Mouse (Mus musculus) lung, embryonic 16.5 days (tissue): ENCODE data around the gene Prox1. TPM values are rescaled to one million over a fixed set of nuclear protein-coding genes. Genes with fewer than 3 reads are reported as not detected.

Experiments used
- ATAC-seq: fragments of 200-750 bp; cut with Nextera tagmentation; 2 replicates; pipeline ENCODE4 v1.8.0; 2017; ENCODE audit warnings: low read depth, mild to moderate bottlenecking, moderate library complexity
- H3K27ac ChIP-seq: fragments of 300-500 bp; sonication (generic); 2 replicates; pipeline ENCODE4 v1.5.1; 2014; ENCODE audit warnings: mild to moderate bottlenecking, control low read depth, low read length
- H3K27me3 ChIP-seq: fragments of 300-500 bp; sonication (generic); 2 replicates; pipeline ENCODE4 v1.6.1; 2014; ENCODE audit warnings: low read depth, low read length, mixed read lengths; ENCODE audit not compliant: control insufficient read depth, insufficient read depth
- H3K36me3 ChIP-seq: fragments of 300-500 bp; sonication (generic); 2 replicates; pipeline ENCODE4 v1.6.1; 2014; ENCODE audit warnings: low read length; ENCODE audit not compliant: control insufficient read depth, insufficient read depth
- H3K4me1 ChIP-seq: fragments of 300-500 bp; sonication (generic); replicated peaks from 2 replicates; pipeline ENCODE4 v1.6.1; 2014; ENCODE audit warnings: low read length, mixed read lengths; ENCODE audit not compliant: control insufficient read depth, insufficient read depth
- H3K4me2 ChIP-seq: fragments of 300-500 bp; sonication (generic); 2 replicates; pipeline ENCODE4 v1.6.1; 2014; ENCODE audit warnings: low read depth, low read length, control low read depth
- H3K4me3 ChIP-seq: fragments of 300-500 bp; sonication (generic); 2 replicates; pipeline ENCODE4 v1.5.1; 2014; ENCODE audit warnings: mild to moderate bottlenecking, low read length, control low read depth
- H3K9ac ChIP-seq: fragments of 300-500 bp; sonication (generic); 2 replicates; pipeline ENCODE4 v1.6.1; 2014; ENCODE audit warnings: low read length, control low read depth
- H3K9me3 ChIP-seq: fragments of 300-500 bp; sonication (generic); 2 replicates; pipeline ENCODE4 v1.6.1; 2016; ENCODE audit warnings: low read length; ENCODE audit not compliant: control insufficient read depth
- WGBS: fragments of 180-500 bp; shearing (Covaris S2); extraction: QIAGEN DNeasy Blood & Tissue Kit; methylation state at CpG from one replicate; pipeline ENCODE4 v1.1.7; 2014; 5-methylcytosine and 5-hydroxymethylcytosine counted together
- polyA plus RNA-seq: library from polyadenylated mRNA; unstranded; fragments of >200 nt; fragmentation: Nextera tagmentation; extraction: Ambion mirVana; gene quantifications from 2 replicates; pipeline ENCODE4 v1.2.1, GENCODE M21; 2015

The Prox1 gene
- polyA plus RNA-seq, 1 experiment from 2014 or later = 1.8 TPM

DNA sequence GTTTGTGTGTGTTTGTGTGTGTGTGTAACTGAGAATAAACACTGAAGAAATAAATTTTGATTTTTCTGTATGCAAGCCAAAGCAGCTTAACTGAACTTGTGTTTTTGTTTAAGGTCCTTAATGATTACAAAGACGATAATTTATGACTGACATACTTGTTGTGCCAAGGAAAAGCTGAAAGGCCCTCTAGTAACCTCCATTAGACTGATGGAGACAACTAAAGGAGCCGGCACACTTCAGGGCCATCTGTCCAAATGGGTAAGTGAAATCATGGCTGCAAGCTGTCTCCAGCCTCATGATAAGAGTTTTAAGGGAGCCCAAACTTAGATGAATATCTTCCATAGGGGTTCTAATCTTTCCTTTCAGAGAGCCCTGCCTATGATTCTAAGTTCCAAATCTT is 15.5 kb downstream of the Prox1 start:
- 36% methylated on average over 2 of the region's 2 CpGs for WGBS
- ATAC-seq = no peak

DNA sequence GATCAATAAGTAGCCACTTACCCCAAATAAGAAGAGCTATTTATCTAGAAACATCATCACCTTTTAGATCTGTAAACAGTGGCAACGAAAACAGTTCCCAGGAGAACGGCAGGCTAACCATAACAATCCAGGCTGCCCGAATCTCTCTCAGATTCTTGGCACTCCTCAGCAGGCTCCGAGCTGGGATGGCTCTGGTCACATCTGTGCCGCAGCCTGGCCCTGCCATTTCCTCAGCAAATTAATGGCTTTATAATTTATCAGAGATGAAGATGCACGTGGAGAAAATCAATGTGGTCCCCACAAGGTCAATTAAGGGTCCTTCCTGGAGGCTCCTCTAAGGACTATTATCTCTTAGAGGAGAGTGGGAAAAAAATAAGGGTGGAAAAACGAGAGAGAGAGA is 16.2 kb downstream of the Prox1 start:
- H3K27me3 ChIP-seq = peaks cover 17% of the 10 kb centered on the region

More for the DNA sequence above, 15.5 kb downstream of the Prox1 start:
- no peak overlapping the region for H3K4me3 ChIP-seq
- no peak overlapping the region for H3K9ac ChIP-seq
- H3K27ac ChIP-seq = no peak overlapping the region
- no peaks in the 10 kb centered on the region for H3K36me3 ChIP-seq
- no peaks in the 10 kb centered on the region for H3K9me3 ChIP-seq
- peaks cover 2% of the 10 kb centered on the region; the same call in 1 of the 2 replicates for H3K4me1 ChIP-seq
- H3K4me2 ChIP-seq = no peak overlapping the region
- peaks cover 15% of the 10 kb centered on the region; the same call in 1 of the 2 replicates for H3K27me3 ChIP-seq

DNA sequence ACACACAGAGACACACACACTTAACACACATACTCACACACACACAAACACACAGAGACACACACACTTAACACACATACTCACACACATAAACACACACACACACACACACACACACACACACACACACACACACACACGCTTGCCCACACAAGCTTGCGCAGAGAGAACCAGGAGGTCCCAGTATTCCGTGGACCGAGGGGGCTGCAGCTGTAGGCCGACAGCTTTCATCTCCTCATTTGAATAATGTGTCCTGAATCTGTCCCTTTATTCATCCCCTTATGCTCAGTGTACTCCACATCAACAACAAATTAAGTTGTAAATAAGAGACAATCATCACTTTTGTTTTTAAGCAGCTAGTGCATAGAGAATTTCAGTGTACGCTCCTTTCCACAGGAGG is 17.9 kb downstream of the Prox1 start:
- Histone ChIP-seq H3K4me2 (no peak overlapping the region), H3K27ac (no peak overlapping the region), H3K27me3 (peaks cover 13% of the 10 kb centered on the region), H3K9me3 (no peaks in the 10 kb centered on the region), H3K4me3 (no peak overlapping the region), H3K9ac (no peak overlapping the region), H3K36me3 (no peaks in the 10 kb centered on the region), H3K4me1 (peaks cover 2% of the 10 kb centered on the region; the same call in 1 of the 2 replicates)
- WGBS = 84% methylated on average over 6 of the region's 6 CpGs
- ATAC-seq = no peak

More for the DNA sequence above, 16.2 kb downstream of the Prox1 start:
- H3K9ac ChIP-seq = no peak overlapping the region
- H3K4me1 ChIP-seq = peaks cover 2% of the 10 kb centered on the region; the same call in 1 of the 2 replicates
- no peaks in the 10 kb centered on the region for H3K36me3 ChIP-seq
- H3K27ac ChIP-seq = no peak overlapping the region
- no peaks in the 10 kb centered on the region for H3K9me3 ChIP-seq
- ATAC-seq = no peak
- WGBS = 11% methylated on average over 7 of the region's 7 CpGs
- H3K4me2 ChIP-seq = no peak overlapping the region
- no peak overlapping the region for H3K4me3 ChIP-seq

DNA sequence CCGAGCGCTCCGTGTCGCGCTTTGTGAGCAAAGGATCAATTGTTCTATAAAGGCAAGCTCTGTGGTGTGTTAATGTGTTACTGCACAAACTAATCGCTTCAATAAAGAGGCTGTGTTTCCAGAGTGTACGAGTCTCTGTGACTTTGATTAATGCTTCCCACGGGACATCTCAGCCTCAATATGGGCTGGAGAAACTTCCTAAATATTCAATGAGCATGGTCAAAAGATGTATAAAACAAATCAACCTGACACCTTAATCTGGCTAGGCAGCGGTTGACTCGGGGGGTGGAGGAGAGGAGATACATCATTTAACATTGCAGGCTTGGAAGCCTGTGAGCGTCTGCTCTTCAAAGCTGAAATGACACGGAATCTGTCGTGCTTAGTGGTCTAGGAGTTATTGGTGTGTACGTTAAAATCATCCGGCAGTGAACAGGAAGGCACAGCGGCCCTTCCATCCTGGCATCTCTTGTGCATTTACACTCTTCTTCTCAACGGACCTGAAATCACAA is 21.2 kb downstream of the Prox1 start:
- H3K9me3 ChIP-seq = no peaks in the 10 kb centered on the region
- WGBS = 49% methylated on average over 17 of the region's 17 CpGs
- no peak overlapping the region for H3K27ac ChIP-seq
- no peaks in the 10 kb centered on the region for H3K4me1 ChIP-seq
- H3K27me3 ChIP-seq = peaks cover 5% of the 10 kb centered on the region
- no peak overlapping the region for H3K4me2 ChIP-seq
- no peak overlapping the region for H3K4me3 ChIP-seq
- ATAC-seq = no peak
- H3K36me3 ChIP-seq = no peaks in the 10 kb centered on the region
- no peak overlapping the region for H3K9ac ChIP-seq

DNA sequence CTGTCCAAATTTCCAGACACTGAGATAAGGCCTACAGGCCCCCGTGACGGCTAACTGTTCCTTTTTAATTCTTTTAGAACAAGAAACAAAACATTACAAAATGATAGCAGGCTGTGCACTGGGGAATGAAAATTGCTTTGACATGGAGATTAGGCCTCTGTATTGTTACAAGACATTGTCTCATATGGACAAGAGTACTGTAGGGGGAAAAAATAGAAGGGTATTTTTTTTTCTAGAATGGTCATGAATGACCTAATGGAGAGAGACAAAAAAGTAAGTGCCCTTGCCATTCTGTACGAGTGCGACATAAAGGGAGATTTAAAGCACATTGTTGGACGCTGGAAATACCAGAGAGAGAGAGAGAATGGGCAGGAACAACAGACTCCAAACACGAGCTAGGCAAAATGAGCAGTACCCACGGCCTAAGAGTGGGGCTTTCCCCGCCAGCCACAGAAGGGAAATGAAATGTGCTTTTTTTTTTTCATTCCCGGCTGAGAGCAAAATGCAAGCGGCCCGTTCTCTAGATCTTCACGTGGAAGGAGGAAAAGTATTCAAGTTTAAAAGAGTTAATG is 21.8 kb downstream of the Prox1 start:
- H3K4me1 ChIP-seq = no peaks in the 10 kb centered on the region
- no peak for ATAC-seq
- H3K36me3 ChIP-seq = no peaks in the 10 kb centered on the region
- no peak overlapping the region for H3K4me3 ChIP-seq
- peaks cover 5% of the 10 kb centered on the region for H3K27me3 ChIP-seq
- no peak overlapping the region for H3K4me2 ChIP-seq
- WGBS = 50% methylated on average over 12 of the region's 12 CpGs
- no peak overlapping the region for H3K9ac ChIP-seq
- H3K9me3 ChIP-seq = no peaks in the 10 kb centered on the region
- H3K27ac ChIP-seq = no peak overlapping the region

DNA sequence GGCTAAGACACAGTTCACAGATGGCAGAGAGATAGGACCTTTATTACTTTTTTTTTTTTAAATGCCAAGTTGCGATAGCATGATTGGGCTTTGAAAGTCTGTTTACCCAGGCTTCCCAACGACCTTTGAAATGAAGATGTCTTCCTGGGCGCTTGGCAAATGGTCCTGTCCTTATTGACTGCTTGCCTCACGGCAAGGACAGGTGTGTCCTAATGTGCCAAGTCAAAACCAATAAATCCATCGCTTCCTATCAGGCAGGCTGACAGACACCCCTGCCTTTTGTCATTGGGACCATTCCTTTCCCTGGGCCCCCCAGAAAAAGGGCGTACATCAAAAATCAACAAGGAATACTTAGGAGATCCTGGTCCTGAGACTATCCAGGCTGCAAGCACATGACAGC is 22.7 kb downstream of the Prox1 start:
- no peak for ATAC-seq
- WGBS = 87% methylated on average over 6 of the region's 6 CpGs
- H3K4me1 ChIP-seq = no peaks in the 10 kb centered on the region
- no peaks in the 10 kb centered on the region for H3K36me3 ChIP-seq
- no peak overlapping the region for H3K9ac ChIP-seq
- H3K4me3 ChIP-seq = no peak overlapping the region
- H3K9me3 ChIP-seq = no peaks in the 10 kb centered on the region
- peaks cover 5% of the 10 kb centered on the region for H3K27me3 ChIP-seq
- H3K4me2 ChIP-seq = no peak overlapping the region
- no peak overlapping the region for H3K27ac ChIP-seq

DNA sequence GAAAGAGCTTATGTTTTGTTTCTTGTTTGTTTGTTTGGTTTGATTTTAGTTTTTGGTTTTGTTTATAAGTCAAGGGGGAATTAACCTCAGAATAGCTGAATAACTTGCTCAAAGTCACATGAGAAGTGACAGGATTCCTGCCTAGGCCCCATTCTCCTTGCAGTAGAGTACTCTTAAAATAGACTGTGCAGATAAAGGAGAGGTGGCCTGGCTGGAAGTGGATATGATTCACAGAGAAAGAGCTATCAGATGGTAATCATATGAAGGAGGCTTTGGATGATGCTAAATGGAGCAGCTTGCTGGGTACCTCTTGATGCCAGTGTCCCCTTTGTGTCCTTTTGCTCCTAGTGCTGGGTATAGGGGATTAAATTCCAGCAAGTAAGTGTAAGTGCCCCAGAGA is 26.1 kb downstream of the Prox1 start:
- Histone ChIP-seq H3K9ac (no peak overlapping the region), H3K4me2 (no peak overlapping the region), H3K27ac (no peak overlapping the region), H3K4me1 (no peaks in the 10 kb centered on the region), H3K27me3 (peaks cover 4% of the 10 kb centered on the region), H3K9me3 (no peaks in the 10 kb centered on the region), H3K36me3 (no peaks in the 10 kb centered on the region), H3K4me3 (no peak overlapping the region)
- ATAC-seq = no peak

DNA sequence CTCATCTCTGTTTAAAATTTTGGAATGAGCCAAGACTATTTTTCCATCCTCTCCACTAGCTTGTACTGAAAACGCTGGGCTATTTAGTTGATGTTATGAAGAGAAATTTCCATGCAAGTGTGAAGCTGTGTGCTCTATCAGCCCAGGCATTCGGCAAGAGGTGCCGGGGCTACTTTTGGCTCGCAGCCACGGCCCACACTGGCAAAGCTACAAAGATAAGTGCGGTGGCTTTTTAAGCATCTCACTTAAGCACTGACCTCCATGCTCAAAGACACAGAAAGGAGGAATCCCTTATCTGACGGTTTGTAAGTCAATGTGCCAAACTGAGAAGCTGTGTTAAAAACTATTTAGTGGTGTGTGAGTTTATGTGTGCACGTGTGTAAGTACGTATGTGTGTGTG is 26.9 kb downstream of the Prox1 start:
- H3K27ac ChIP-seq = no peak overlapping the region
- H3K9me3 ChIP-seq = no peaks in the 10 kb centered on the region
- H3K9ac ChIP-seq = no peak overlapping the region
- no peaks in the 10 kb centered on the region for H3K4me1 ChIP-seq
- no peak for ATAC-seq
- H3K4me2 ChIP-seq = no peak overlapping the region
- 36% methylated on average over 9 of the region's 9 CpGs for WGBS
- no peaks in the 10 kb centered on the region for H3K36me3 ChIP-seq
- H3K4me3 ChIP-seq = no peak overlapping the region
- peaks cover 2% of the 10 kb centered on the region; the same call in 1 of the 2 replicates for H3K27me3 ChIP-seq

DNA sequence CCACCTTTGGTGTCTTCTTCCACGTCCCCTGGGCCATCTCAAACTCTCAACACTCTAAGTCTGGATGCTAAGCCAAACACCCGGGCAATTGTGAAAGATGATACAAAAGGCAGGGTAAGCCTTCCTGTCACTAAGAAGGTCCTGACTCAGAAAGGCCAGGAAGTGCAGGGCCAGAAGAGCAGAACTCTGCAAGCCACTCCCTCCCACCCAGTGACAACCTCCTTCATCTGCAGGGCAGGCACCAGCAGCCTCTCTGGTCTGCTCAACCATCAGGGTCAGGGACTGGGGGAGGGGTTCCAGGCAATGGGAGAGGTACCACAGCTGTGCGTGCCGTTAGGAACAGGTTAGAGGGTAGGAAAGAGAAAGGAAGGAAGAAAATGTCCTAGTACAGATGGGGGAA is 27.9 kb downstream of the Prox1 start:
- 36% methylated on average over 4 of the region's 4 CpGs for WGBS
- no peak overlapping the region for H3K4me3 ChIP-seq
- no peaks in the 10 kb centered on the region for H3K4me1 ChIP-seq
- ATAC-seq = no peak
- H3K9me3 ChIP-seq = no peaks in the 10 kb centered on the region
- H3K4me2 ChIP-seq = no peak overlapping the region
- H3K9ac ChIP-seq = no peak overlapping the region
- H3K27ac ChIP-seq = no peak overlapping the region
- H3K27me3 ChIP-seq = no peaks in the 10 kb centered on the region
- no peaks in the 10 kb centered on the region for H3K36me3 ChIP-seq

DNA sequence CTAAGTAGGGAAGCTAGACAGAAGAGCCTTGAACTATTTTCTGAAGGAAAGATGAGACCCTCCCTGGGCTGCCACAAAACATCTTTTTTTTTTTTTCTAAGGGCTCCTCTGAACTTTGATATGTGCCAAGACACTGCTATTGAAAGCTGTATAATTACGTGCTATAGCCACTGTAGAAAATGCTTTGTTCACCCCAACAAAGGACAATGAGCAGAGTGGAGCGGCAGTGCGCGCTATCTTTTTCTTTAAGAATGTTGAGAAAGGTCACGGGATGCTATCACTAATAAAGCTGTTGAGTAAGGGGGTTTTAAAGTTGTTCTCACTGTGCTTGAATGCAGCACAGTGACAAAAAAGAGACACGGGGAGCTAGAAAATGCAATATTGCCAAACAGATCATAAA is 30.0 kb downstream of the Prox1 start:
- H3K4me3 ChIP-seq = no peak overlapping the region
- 64% methylated on average over 6 of the region's 6 CpGs for WGBS
- no peak overlapping the region for H3K4me2 ChIP-seq
- H3K9me3 ChIP-seq = no peaks in the 10 kb centered on the region
- H3K27me3 ChIP-seq = no peaks in the 10 kb centered on the region
- H3K36me3 ChIP-seq = no peaks in the 10 kb centered on the region
- no peak overlapping the region for H3K9ac ChIP-seq
- H3K4me1 ChIP-seq = no peaks in the 10 kb centered on the region
- H3K27ac ChIP-seq = no peak overlapping the region
- no peak for ATAC-seq
